Mouse (Mus musculus): Measurements from ENCODE around the gene Krt222.

DNA sequence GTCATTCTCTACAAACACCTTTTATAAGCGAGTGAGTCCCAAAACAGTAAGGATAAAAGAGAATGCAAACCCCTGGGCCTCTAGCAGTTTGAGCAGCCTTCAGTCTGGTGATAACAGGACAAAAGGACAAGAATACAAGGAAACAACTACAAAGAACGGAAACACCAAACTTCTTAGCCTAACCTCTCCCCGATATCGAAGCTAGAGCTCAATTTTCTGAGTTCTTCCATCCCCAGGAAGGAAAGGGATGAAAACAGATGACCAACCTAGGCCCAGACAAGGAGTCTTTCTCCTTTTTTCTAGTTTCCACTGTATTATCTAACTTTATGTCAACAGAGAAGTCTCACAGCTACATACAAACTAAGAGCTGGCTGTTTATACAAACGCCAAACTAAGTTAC, 20.6 kb downstream of the Krt222 start:
- TF ChIP-seq CTCF (IDR thresholded peaks at IDR 0.05; ENCODE audit: low read depth) (no peak), EP300 (IDR thresholded peaks at IDR 0.05; ENCODE audit: low read depth) (no peak)

All from heart, postnatal 0 days (tissue).